Mouse (Mus musculus): Measurements from ENCODE around the gene Golim4. TPM values are rescaled to one million over a fixed set of nuclear protein-coding genes. Genes with fewer than 3 reads are reported as not detected.

Golim4 gene
- polyA plus RNA-seq, 1 experiment from 2014 or later, result 20.5 TPM

GRCm38 (mm10) chr3:75834827-75835226 lies 121.9 kb downstream of the Golim4 start:
- Histone ChIP-seq H3K4me3 (ENCODE audit: low read length) (no peak overlapping the region), H3K4me2 (ENCODE audit: low read length) (no peak overlapping the region), H3K27ac (ENCODE audit: low read depth, low read length) (no peak overlapping the region), H3K4me1 (ENCODE audit: control insufficient read depth, insufficient read depth, low read depth, low read length) (no peaks in the 10 kb centered on the region), H3K27me3 (replicated peaks; ENCODE audit: control insufficient read depth, insufficient read depth, low read length) (no peaks in the 10 kb centered on the region), H3K9ac (ENCODE audit: low read depth, low read length) (no peak overlapping the region), H3K9me3 (ENCODE audit: control insufficient read depth, low read length) (no peaks in the 10 kb centered on the region), H3K36me3 (ENCODE audit: control insufficient read depth, insufficient read depth, low read length) (no peaks in the 10 kb centered on the region)
- WGBS, result 88% methylated on average over 2 of the region's 2 CpGs
- ATAC-seq, result no peak

Other genes starting within 250 kb of the Golim4 start
- gene Gm29133, start 208.8 kb downstream of the Golim4 start, polyA plus RNA-seq (2015; fragmentation: Nextera tagmentation; extraction: Ambion mirVana), result not detected in 2 replicates
- 62.5 and 65.7 TPM in 2 replicates for gene Fstl5, start 117.3 kb upstream of the Golim4 start, polyA plus RNA-seq (2015; fragmentation: Nextera tagmentation; extraction: Ambion mirVana)